Mouse (Mus musculus): ENCODE measurements around the gene Mettl22.

DNA sequence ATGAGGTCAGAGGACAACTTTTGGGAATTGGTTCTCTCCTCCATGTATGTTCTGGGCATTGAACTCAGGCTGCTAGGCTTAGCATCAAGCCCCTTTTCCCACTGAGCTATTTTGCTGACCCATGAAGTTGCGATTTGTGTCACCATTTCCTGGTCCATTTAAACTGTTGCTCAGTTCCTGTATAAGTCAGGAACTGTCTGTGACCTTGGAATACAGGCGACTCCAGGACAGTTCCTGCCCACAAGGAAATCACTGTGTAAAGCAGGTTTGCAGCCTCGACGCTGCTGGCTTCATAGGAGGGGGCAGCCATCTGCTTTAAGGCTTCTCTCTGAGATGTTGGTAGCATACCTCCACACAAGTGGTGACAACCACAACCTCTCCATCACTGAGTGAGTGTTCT lies 50.7 kb downstream of the Mettl22 start:
- no peak for TF ChIP-seq CTCF (IDR thresholded peaks at IDR 0.05; ENCODE audit: low read depth, low read length)
- TF ChIP-seq POLR2A (IDR thresholded peaks at IDR 0.05; ENCODE audit: extremely low read depth, insufficient read depth, low read length) = no peak
